14 mouse cellular contexts compared by ENCODE assay signal in genomic region chr3:59153424-59153823, GRCm38 (mm10). TPM values are rescaled to one million over a fixed set of nuclear protein-coding genes. Genes with fewer than 3 reads are reported as not detected.
DNase-seq lines count a peak whose midpoint lies in the region; ATAC-seq and TF ChIP-seq lines count a peak whose summit lies in the region.
"Had no signal": no experiment of that assay in that cellular context is flagged by ENCODE, and none has a peak within 500 bp of the region (broad histone marks: within the 10 kb centered on the region; RNA-seq: fewer than 3 reads in every experiment).

P2ry14 (minus strand) TSS chr3:59153618.

- no peak within 1 kb of the TSS for H3K4me2 ChIP-seq in lung, embryonic 15.5 days
- no peak within 1 kb of the TSS; the same call in 1 of the 2 replicates for H3K4me2 ChIP-seq in liver, postnatal 0 days (ENCODE audit: low read depth, low read length)
- no peak within 1 kb of the TSS for H3K4me2 ChIP-seq in forebrain, embryonic 16.5 days (ENCODE audit: low read length)
- H3K4me2 ChIP-seq: neural tube, embryonic 12.5 days had no signal

- H3K9me3 ChIP-seq in lung, embryonic 15.5 days, result no peaks in the 10 kb centered on the region
- H3K9me3 ChIP-seq in liver, postnatal 0 days (ENCODE audit: low read length), result no peaks in the 10 kb centered on the region
- H3K9me3 ChIP-seq in forebrain, embryonic 16.5 days (ENCODE audit: control insufficient read depth, low read length), result no peaks in the 10 kb centered on the region
- H3K9me3 ChIP-seq: forebrain, embryonic 10.5 days; neural tube, embryonic 12.5 days had no signal

- H3K4me3 ChIP-seq in lung, embryonic 15.5 days, result no peak within 1 kb of the TSS
- H3K4me3 ChIP-seq in liver, postnatal 0 days (ENCODE audit: low read depth, low read length), result no peak within 1 kb of the TSS
- H3K4me3 ChIP-seq in small intestine, adult 2 months (ENCODE audit: low read depth, low read length), result no peak within 1 kb of the TSS
- no peak within 1 kb of the TSS for H3K4me3 ChIP-seq in forebrain, embryonic 16.5 days (replicated peaks; ENCODE audit: low read length)
- H3K4me3 ChIP-seq: forebrain, embryonic 10.5 days; neural tube, embryonic 12.5 days had no signal

- H3K27me3 ChIP-seq in lung, embryonic 15.5 days, result no peaks in the 10 kb centered on the region
- H3K27me3 ChIP-seq in liver, postnatal 0 days (ENCODE audit: insufficient read depth, low read length), result no peaks in the 10 kb centered on the region
- H3K27me3 ChIP-seq in small intestine, adult 2 months (ENCODE audit: control insufficient read depth, insufficient read depth, low read length), result no peaks in the 10 kb centered on the region
- H3K27me3 ChIP-seq in forebrain, embryonic 16.5 days (replicated peaks; ENCODE audit: control insufficient read depth, insufficient read depth, low read length), result no peaks in the 10 kb centered on the region
- H3K27me3 ChIP-seq: neural tube, embryonic 12.5 days had no signal

- ATAC-seq in lung, embryonic 15.5 days (ENCODE audit: borderline replicate concordance, extremely low read depth, low FRiP score, low TSS enrichment), result no peak
- ATAC-seq in liver, postnatal 0 days, result no peak; the same call in 1 of the 2 replicates
- no peak for ATAC-seq in forebrain, embryonic 16.5 days
- ATAC-seq: inflammation-experienced regulatory T-cells, adult 6 months had no signal

- no peak for TF ChIP-seq POLR2A in small intestine, adult 2 months (IDR thresholded peaks at IDR 0.05; ENCODE audit: low read depth, low read length)

- no peak for TF ChIP-seq EP300 in liver, postnatal 0 days (IDR thresholded peaks at IDR 0.05; ENCODE audit: low read depth)

- WGBS in lung, embryonic 15.5 days, result 53% methylated on average over 5 of the region's 5 CpGs
- WGBS in liver, postnatal 0 days (ENCODE audit: insufficient replicate concordance), result 29% methylated on average over 5 of the region's 5 CpGs
- WGBS in small intestine, adult 2 months, result 60% methylated on average over 5 of the region's 5 CpGs
- WGBS in forebrain, embryonic 16.5 days, result 89% methylated on average over 5 of the region's 5 CpGs

- H3K9ac ChIP-seq in lung, embryonic 15.5 days, result no peak within 1 kb of the TSS
- no peak within 1 kb of the TSS for H3K9ac ChIP-seq in liver, postnatal 0 days (replicated peaks)
- no peak within 1 kb of the TSS for H3K9ac ChIP-seq in forebrain, embryonic 16.5 days (replicated peaks; ENCODE audit: low read depth, low read length)
- H3K9ac ChIP-seq: neural tube, embryonic 12.5 days had no signal

- H3K27ac ChIP-seq in lung, embryonic 15.5 days, result no peak within 1 kb of the TSS
- peak within 1 kb of the TSS; percentile 39; the same call in 1 of the 2 replicates for H3K27ac ChIP-seq in liver, postnatal 0 days (ENCODE audit: low read depth)
- H3K27ac ChIP-seq in small intestine, adult 2 months (ENCODE audit: insufficient read depth, low read depth, low read length), result peak within 1 kb of the TSS; percentile 27; the same call in 1 of the 2 replicates
- H3K27ac ChIP-seq in forebrain, embryonic 16.5 days (ENCODE audit: low read length), result no peak within 1 kb of the TSS
- H3K27ac ChIP-seq: forebrain, embryonic 10.5 days; neural tube, embryonic 12.5 days had no signal

- no peak for DNase-seq in lung, postnatal 4 days
- peak; percentile 13 for DNase-seq in adrenal gland, postnatal 25 days
- DNase-seq in liver, postnatal 0 days, result no peak
- DNase-seq in layer of hippocampus, postnatal 25 days (ENCODE audit: extremely low spot score in 1 of 2, low spot score in 1 of 2), result no peak
- DNase-seq in urinary bladder, adult 18-20 months (ENCODE audit: low spot score in 2 of 2), result no peak
- DNase-seq: gastrocnemius, postnatal 25 days; heart, postnatal 10 days; right cerebral cortex, postnatal 14 days had no signal

- H3K4me1 ChIP-seq in lung, embryonic 15.5 days, result no peaks in the 10 kb centered on the region
- peaks cover 5% of the 10 kb centered on the region; the same call in 1 of the 2 replicates for H3K4me1 ChIP-seq in liver, postnatal 0 days (ENCODE audit: insufficient read depth)
- no peaks in the 10 kb centered on the region for H3K4me1 ChIP-seq in small intestine, adult 2 months (ENCODE audit: control insufficient read depth, insufficient read depth, insufficient read length, low read length)
- no peaks in the 10 kb centered on the region for H3K4me1 ChIP-seq in forebrain, embryonic 16.5 days (replicated peaks; ENCODE audit: control insufficient read depth, insufficient read depth, low read length)
- H3K4me1 ChIP-seq: forebrain, embryonic 10.5 days; neural tube, embryonic 12.5 days had no signal

- no peak for TF ChIP-seq CTCF in liver, postnatal 0 days (IDR thresholded peaks at IDR 0.05; ENCODE audit: low read depth)
- TF ChIP-seq CTCF in small intestine, adult 2 months (IDR thresholded peaks at IDR 0.05; ENCODE audit: extremely low read depth, insufficient read length, insufficient replicate concordance, low read depth, low read length), result no peak

- H3K36me3 ChIP-seq in lung, embryonic 15.5 days, result no peaks in the 10 kb centered on the region
- H3K36me3 ChIP-seq in liver, postnatal 0 days (replicated peaks; ENCODE audit: insufficient read depth, low read length), result no peaks in the 10 kb centered on the region
- no peaks in the 10 kb centered on the region for H3K36me3 ChIP-seq in small intestine, adult 2 months (ENCODE audit: control insufficient read depth, insufficient read depth, low read length)
- H3K36me3 ChIP-seq in forebrain, embryonic 16.5 days (ENCODE audit: control insufficient read depth, insufficient read depth), result no peaks in the 10 kb centered on the region
- H3K36me3 ChIP-seq: forebrain, embryonic 10.5 days; neural tube, embryonic 12.5 days had no signal

RNA-seq across cellular contexts. Expression of gene P2ry14, which starts in this region (rescaled TPM):
- 19.1 and 24.7 TPM in 2 replicates for polyA plus RNA-seq in lung, embryonic 15.5 days (2015; fragmentation: Nextera tagmentation; extraction: Ambion mirVana)
- total RNA-seq in adrenal gland, postnatal 25 days (2021), result 6.8 and 15.7 TPM in 2 replicates
- 7.3 and 9.4 TPM in 2 replicates for polyA plus RNA-seq in liver, postnatal 0 days (2015; fragmentation: Nextera tagmentation; extraction: Ambion mirVana)
- 3.4 TPM in 2 replicates for polyA plus RNA-seq in small intestine, adult 2 months (2012; rRNA removed)
- total RNA-seq in layer of hippocampus, postnatal 25 days (2021), result 1 to 10 TPM; 1.4 to 2.8 TPM
- 3.9 and 4.3 TPM in 2 replicates for polyA plus RNA-seq in forebrain, embryonic 16.5 days (2015; fragmentation: Nextera tagmentation; extraction: Ambion mirVana)

Comparison
In these comparisons a context has a peak if more than half of its experiments do, and no peak if none do; other contexts are left out.
1. H3K27ac ChIP-seq: peak in liver, postnatal 0 days (single experiment) and small intestine, adult 2 months (single experiment); none in lung, embryonic 15.5 days (single experiment) and forebrain, embryonic 16.5 days (single experiment).